Mouse (Mus musculus) midbrain, embryonic 14.5 days (tissue): Measurements from ENCODE around the gene P2rx5. TPM values are rescaled to one million over a fixed set of nuclear protein-coding genes. Genes with fewer than 3 reads are reported as not detected.
A peak's percentile ranks its signal among the peaks of the same experiment; 100 is the strongest.

Experiments
- ATAC-seq: fragments of 200-750 bp; cut with Nextera tagmentation; 2 replicates; pipeline ENCODE4 v1.8.0; 2017; ENCODE audit warnings: moderate number of reproducible peaks, moderate library complexity; ENCODE audit not compliant: low FRiP score, low TSS enrichment
- DNase-seq: peaks from one replicate; pipeline ENCODE4 v3.0.0-alpha.2; 2015
- H3K27ac ChIP-seq: fragments of 300-500 bp; sonication (generic); replicated peaks from 2 replicates; pipeline ENCODE4 v1.5.1; 2014; ENCODE audit warnings: mild to moderate bottlenecking, low read depth, low read length, moderate library complexity
- H3K27me3 ChIP-seq: fragments of 300-500 bp; sonication (generic); 2 replicates; pipeline ENCODE4 v1.6.1; 2014; ENCODE audit warnings: low read length, control low read depth, mixed read lengths; ENCODE audit not compliant: control insufficient read depth, insufficient read depth
- H3K36me3 ChIP-seq: fragments of 300-500 bp; sonication (generic); 2 replicates; pipeline ENCODE4 v1.6.1; 2014; ENCODE audit warnings: low read length, control low read depth; ENCODE audit not compliant: control insufficient read depth, insufficient read depth
- H3K4me1 ChIP-seq: fragments of 300-500 bp; sonication (generic); 2 replicates; pipeline ENCODE4 v1.6.1; 2014; ENCODE audit warnings: mild to moderate bottlenecking, antibody characterized with exemption, low read length, control low read depth; ENCODE audit not compliant: control insufficient read depth, insufficient read depth
- H3K4me2 ChIP-seq: fragments of 300-500 bp; sonication (generic); 2 replicates; pipeline ENCODE4 v1.6.1; 2014; ENCODE audit warnings: mild to moderate bottlenecking, low read length, moderate library complexity
- H3K4me3 ChIP-seq: fragments of 300-500 bp; sonication (generic); replicated peaks from 2 replicates; pipeline ENCODE4 v1.5.1; 2014; ENCODE audit warnings: low read depth, low read length
- H3K9ac ChIP-seq: fragments of 300-500 bp; sonication (generic); replicated peaks from 2 replicates; pipeline ENCODE4 v1.6.1; 2014; ENCODE audit warnings: mild to moderate bottlenecking, low read length, moderate library complexity
- H3K9me3 ChIP-seq: fragments of 300-500 bp; sonication (generic); 2 replicates; pipeline ENCODE4 v1.6.1; 2016; ENCODE audit warnings: low read length, control low read depth, mixed read lengths; ENCODE audit not compliant: control insufficient read depth
- WGBS: fragments of 180-500 bp; shearing (Covaris S2); extraction: QIAGEN DNeasy Blood & Tissue Kit; methylation state at CpG from one replicate; pipeline ENCODE4 v1.1.7; 2014; 5-methylcytosine and 5-hydroxymethylcytosine counted together
- polyA plus RNA-seq: library from polyadenylated mRNA; unstranded; fragments of >200 nt; fragmentation: Nextera tagmentation; extraction: Ambion mirVana; gene quantifications from 2 replicates; pipeline ENCODE4 v1.2.1, GENCODE M21; 2014

Gene P2rx5
- polyA plus RNA-seq, 1 experiment from 2014 or later = not detected

GRCm38 (mm10) chr11:73199230-73199712 lies 39.0 kb downstream of the P2rx5 start, which contains the start of gene Shpk:
Gene Shpk (plus strand): TSS chr11:73199460.
- peaks cover 17% of the 10 kb centered on the region for H3K4me1 ChIP-seq
- H3K4me2 ChIP-seq = peak within 1 kb of the TSS; percentile 93
- H3K36me3 ChIP-seq = peaks cover 8% of the 10 kb centered on the region
- H3K4me3 ChIP-seq = peak within 1 kb of the TSS; percentile 56
- WGBS = under 1% methylated on average over 32 of the region's 32 CpGs
- H3K9me3 ChIP-seq = no peaks in the 10 kb centered on the region
- peak within 1 kb of the TSS; percentile 77 for H3K9ac ChIP-seq
- ATAC-seq = peak; percentile 97
- peak; percentile 97 for DNase-seq
- peak within 1 kb of the TSS; percentile 34; the same call in 1 of the 2 replicates for H3K27ac ChIP-seq
- H3K27me3 ChIP-seq = no peaks in the 10 kb centered on the region

DNA sequence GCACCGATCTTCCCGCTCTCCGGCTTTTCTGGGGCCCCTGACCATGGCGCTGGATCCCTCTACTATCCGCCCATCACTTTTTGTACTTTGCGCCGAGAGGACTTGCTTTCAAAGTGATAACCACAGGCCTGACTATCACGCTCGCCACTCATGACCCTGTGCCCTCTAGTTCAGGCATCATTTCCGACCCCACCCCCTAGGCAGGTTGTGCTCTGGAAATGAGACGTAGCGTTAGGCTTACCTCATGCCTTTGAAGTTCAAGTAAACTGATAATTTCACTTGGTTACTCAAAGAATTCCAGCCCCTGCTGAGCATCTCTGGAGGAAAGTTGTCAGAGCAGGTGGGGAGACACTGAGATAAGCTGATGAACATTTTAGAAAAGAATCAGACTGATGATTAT lies 39.7 kb downstream of the P2rx5 start:
- Histone ChIP-seq H3K4me2 (peak overlapping the region; percentile 93), H3K36me3 (peaks cover 8% of the 10 kb centered on the region), H3K4me1 (peaks cover 17% of the 10 kb centered on the region), H3K9ac (peak overlapping the region; percentile 77), H3K9me3 (no peaks in the 10 kb centered on the region), H3K27ac (no peak overlapping the region), H3K27me3 (no peaks in the 10 kb centered on the region), H3K4me3 (peak overlapping the region; percentile 56)
- DNase-seq (no peak), ATAC-seq (no peak)
- WGBS = 6% methylated on average over 12 of the region's 12 CpGs

DNA sequence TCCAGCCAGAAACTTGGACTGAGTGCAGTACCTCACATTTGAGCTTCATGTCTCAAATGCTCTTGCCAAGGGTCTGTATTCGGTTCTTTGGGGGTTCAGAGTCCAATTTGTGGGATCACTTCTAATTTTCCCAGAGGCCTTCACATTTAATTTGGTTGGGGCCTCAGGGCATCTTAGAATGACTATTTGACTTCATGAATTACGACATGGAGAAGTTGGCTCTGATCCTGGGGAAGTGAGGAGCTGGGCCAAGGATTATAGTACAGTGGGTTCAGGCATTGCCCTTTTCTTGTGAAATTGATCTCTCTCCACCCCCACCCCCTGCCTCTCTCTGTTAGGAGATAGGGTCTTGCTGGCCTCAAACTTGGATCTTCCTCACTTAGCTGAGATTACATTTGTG lies 40.8 kb downstream of the P2rx5 start:
- H3K9me3 ChIP-seq = no peaks in the 10 kb centered on the region
- no peak overlapping the region for H3K4me3 ChIP-seq
- no peak overlapping the region for H3K9ac ChIP-seq
- DNase-seq (no peak), ATAC-seq (no peak)
- 75% methylated on average over 2 of the region's 2 CpGs for WGBS
- H3K36me3 ChIP-seq = peaks cover 2% of the 10 kb centered on the region; the same call in 1 of the 2 replicates
- no peak overlapping the region for H3K27ac ChIP-seq
- peaks cover 17% of the 10 kb centered on the region for H3K4me1 ChIP-seq
- no peaks in the 10 kb centered on the region for H3K27me3 ChIP-seq
- H3K4me2 ChIP-seq = no peak overlapping the region

GRCm38 (mm10) chr11:73201597-73201996 lies 41.4 kb downstream of the P2rx5 start:
- no peaks in the 10 kb centered on the region for H3K27me3 ChIP-seq
- no peak overlapping the region for H3K9ac ChIP-seq
- no peaks in the 10 kb centered on the region for H3K36me3 ChIP-seq
- no peak overlapping the region for H3K4me2 ChIP-seq
- 33% methylated on average over 4 of the region's 4 CpGs for WGBS
- H3K27ac ChIP-seq = no peak overlapping the region
- ATAC-seq (no peak), DNase-seq (peak; percentile 7)
- no peaks in the 10 kb centered on the region for H3K9me3 ChIP-seq
- peaks cover 17% of the 10 kb centered on the region for H3K4me1 ChIP-seq
- H3K4me3 ChIP-seq = no peak overlapping the region

GRCm38 (mm10) chr11:73203895-73204294 lies 43.7 kb downstream of the P2rx5 start:
- no peak overlapping the region for H3K4me3 ChIP-seq
- 83% methylated on average over 8 of the region's 8 CpGs for WGBS
- ATAC-seq (no peak), DNase-seq (no peak)
- no peak overlapping the region for H3K27ac ChIP-seq
- no peak overlapping the region for H3K4me2 ChIP-seq
- H3K36me3 ChIP-seq = no peaks in the 10 kb centered on the region
- no peak overlapping the region for H3K9ac ChIP-seq
- no peaks in the 10 kb centered on the region for H3K27me3 ChIP-seq
- no peaks in the 10 kb centered on the region for H3K9me3 ChIP-seq
- peaks cover 6% of the 10 kb centered on the region; the same call in 1 of the 2 replicates for H3K4me1 ChIP-seq

- H3K4me3 ChIP-seq = no peak overlapping the region
- no peaks in the 10 kb centered on the region for H3K4me1 ChIP-seq
- H3K27ac ChIP-seq = no peak overlapping the region
- H3K9me3 ChIP-seq = no peaks in the 10 kb centered on the region
- no peak for DNase-seq
- no peak overlapping the region for H3K9ac ChIP-seq
- H3K36me3 ChIP-seq = no peaks in the 10 kb centered on the region
- no peaks in the 10 kb centered on the region for H3K27me3 ChIP-seq
- WGBS = 88% methylated on average over 7 of the region's 7 CpGs
- H3K4me2 ChIP-seq = no peak overlapping the region
- ATAC-seq = no peak
Observed at GRCm38 (mm10) chr11:73205194-73205593, 45.0 kb downstream of the P2rx5 start.

- no peak for ATAC-seq
- no peak overlapping the region for H3K27ac ChIP-seq
- no peaks in the 10 kb centered on the region for H3K27me3 ChIP-seq
- 88% methylated on average over 2 of the region's 2 CpGs for WGBS
- no peaks in the 10 kb centered on the region for H3K36me3 ChIP-seq
- no peaks in the 10 kb centered on the region for H3K4me1 ChIP-seq
- H3K9me3 ChIP-seq = no peaks in the 10 kb centered on the region
- H3K9ac ChIP-seq = no peak overlapping the region
- no peak overlapping the region for H3K4me3 ChIP-seq
- DNase-seq = no peak
- H3K4me2 ChIP-seq = no peak overlapping the region
Observed at GRCm38 (mm10) chr11:73207621-73208020, 47.4 kb downstream of the P2rx5 start.

GRCm38 (mm10) chr11:73213956-73214355 lies 53.7 kb downstream of the P2rx5 start:
- H3K4me2 ChIP-seq = no peak overlapping the region
- DNase-seq (no peak), ATAC-seq (no peak)
- H3K36me3 ChIP-seq = no peaks in the 10 kb centered on the region
- no peaks in the 10 kb centered on the region for H3K27me3 ChIP-seq
- no peak overlapping the region for H3K4me3 ChIP-seq
- 77% methylated on average over 3 of the region's 3 CpGs for WGBS
- H3K4me1 ChIP-seq = no peaks in the 10 kb centered on the region
- H3K9ac ChIP-seq = no peak overlapping the region
- no peak overlapping the region for H3K27ac ChIP-seq
- no peaks in the 10 kb centered on the region for H3K9me3 ChIP-seq

- Histone ChIP-seq H3K36me3 (no peaks in the 10 kb centered on the region), H3K4me3 (no peak overlapping the region), H3K4me1 (no peaks in the 10 kb centered on the region), H3K4me2 (no peak overlapping the region), H3K27me3 (no peaks in the 10 kb centered on the region), H3K9ac (no peak overlapping the region), H3K9me3 (no peaks in the 10 kb centered on the region), H3K27ac (no peak overlapping the region)
- ATAC-seq (no peak), DNase-seq (no peak)
- 69% methylated on average over 2 of the region's 2 CpGs for WGBS
Observed at GRCm38 (mm10) chr11:73219671-73220070, 59.5 kb downstream of the P2rx5 start.
